Mouse (Mus musculus) testis, adult 2 months (tissue): ENCODE data around the gene Tnpo1.

Experiments
- CTCF ChIP-seq: fragments of 200-500 bp; IDR thresholded peaks from 2 replicates; pipeline ENCODE4 v1.5.1; 2012; ENCODE audit warnings: low read depth, mild to moderate bottlenecking, inconsistent platforms, low read length, moderate library complexity; ENCODE audit not compliant: control insufficient read depth, insufficient read depth, insufficient replicate concordance
- POLR2A ChIP-seq: fragments of 200-500 bp; IDR thresholded peaks from 2 replicates; pipeline ENCODE4 v1.6.1; 2012; ENCODE audit warnings: low read depth, mild to moderate bottlenecking, inconsistent platforms, low read length, moderate library complexity; ENCODE audit not compliant: control insufficient read depth

DNA sequence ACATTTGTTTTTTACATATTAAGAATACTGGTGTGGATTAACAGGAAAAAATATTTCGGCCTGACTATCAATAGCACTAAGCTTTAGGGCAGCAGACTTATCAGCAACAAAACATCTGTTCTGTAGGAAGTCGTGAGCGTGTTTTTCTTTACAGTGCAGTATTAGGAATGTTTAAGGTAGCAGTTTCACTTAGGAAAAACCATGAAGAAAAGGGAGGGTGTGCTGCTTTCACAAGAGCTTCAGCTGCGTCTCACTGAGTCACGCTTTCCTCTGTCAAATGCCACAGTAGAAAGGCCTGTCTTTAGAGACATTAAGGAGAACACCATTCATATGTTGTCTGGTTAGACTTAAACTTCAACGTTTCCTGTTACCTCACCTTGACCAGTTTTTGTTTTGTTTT is 116.0 kb downstream of the Tnpo1 start:
- TF ChIP-seq POLR2A (no peak), CTCF (no peak)
